Mouse (Mus musculus) right cerebral cortex, postnatal 4 days (tissue): ENCODE data around the gene 0610010K14Rik.

Experiments used
- DNase-seq: peaks from one replicate; pipeline ENCODE4 v3.0.0-alpha.2; 2022

Gene 0610010K14Rik

GRCm38 (mm10) chr11:70237457-70238167, at the start of gene 0610010K14Rik:
Gene 0610010K14Rik (minus strand): TSS chr11:70237914.
- DNase-seq: peak; percentile 98

DNA sequence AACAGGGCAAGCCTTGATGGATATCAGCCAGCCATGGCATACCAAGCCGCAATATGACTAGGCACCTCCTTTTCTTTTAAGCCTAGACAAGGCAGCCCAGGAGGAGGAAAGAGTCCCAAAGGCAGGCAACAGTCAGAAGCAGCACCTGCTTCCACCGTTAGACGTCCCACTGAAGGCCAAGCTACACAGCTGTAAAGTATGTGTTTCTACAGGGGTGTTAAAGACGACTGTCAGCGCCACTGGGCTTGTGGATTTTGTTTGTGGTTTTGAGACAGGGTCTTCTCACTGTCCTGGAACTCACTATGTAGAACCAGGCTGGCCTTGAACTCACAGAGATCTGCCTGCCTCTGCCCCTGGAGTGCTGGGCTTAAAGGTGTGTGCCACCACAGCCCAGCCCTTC, 48.0 kb upstream of the 0610010K14Rik start:
- no peak for DNase-seq

DNA sequence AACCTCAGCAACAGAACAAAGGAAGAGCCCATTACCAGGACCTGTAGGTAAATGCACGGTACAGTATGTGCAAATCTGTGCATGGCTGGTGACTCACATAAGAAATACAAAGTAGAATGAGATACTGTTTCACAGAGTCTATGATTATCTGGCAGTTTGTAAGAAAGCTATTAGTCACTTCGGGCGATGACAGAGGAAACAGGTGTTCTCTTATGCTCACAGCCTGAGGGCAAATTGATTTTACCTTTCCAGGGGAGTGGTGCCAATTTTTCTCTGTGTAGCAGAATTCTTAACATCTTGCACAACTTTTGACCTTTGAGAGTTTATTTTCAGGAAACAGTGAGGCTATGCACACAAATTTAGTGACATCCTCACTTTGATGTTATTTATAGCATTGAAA, 47.0 kb upstream of the 0610010K14Rik start:
- DNase-seq: no peak

- no peak for DNase-seq
Measured at GRCm38 (mm10) chr11:70283666-70284065, 46.0 kb upstream of the 0610010K14Rik start.

- DNase-seq: no peak
Measured at GRCm38 (mm10) chr11:70280441-70280840, 42.7 kb upstream of the 0610010K14Rik start.

GRCm38 (mm10) chr11:70278961-70279360, 41.2 kb upstream of the 0610010K14Rik start:
- DNase-seq: no peak

GRCm38 (mm10) chr11:70271641-70272040, 33.9 kb upstream of the 0610010K14Rik start:
- DNase-seq: no peak

- no peak for DNase-seq
Measured at GRCm38 (mm10) chr11:70266405-70266804, 28.7 kb upstream of the 0610010K14Rik start.

DNA sequence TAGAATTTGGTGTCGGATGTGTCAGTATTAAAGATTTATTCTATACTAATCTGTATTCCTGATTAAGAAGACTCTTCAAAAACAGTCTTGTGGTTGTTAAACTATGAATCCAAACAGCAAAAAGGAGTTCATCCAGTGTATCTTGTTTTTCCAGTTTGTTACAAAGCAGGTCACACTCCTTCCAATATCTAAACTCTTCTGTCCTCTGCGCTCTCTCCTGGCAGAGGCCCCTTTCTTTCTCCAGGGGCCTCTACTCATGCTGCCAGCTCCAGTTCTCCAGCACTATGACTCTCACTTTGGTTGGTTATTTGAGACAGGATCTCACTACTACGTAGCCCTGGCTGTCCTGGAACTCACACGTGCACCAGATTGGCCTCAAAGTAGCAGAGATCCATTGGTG, 28.1 kb upstream of the 0610010K14Rik start:
- no peak for DNase-seq

GRCm38 (mm10) chr11:70265252-70265651, 27.5 kb upstream of the 0610010K14Rik start:
- DNase-seq: no peak

DNA sequence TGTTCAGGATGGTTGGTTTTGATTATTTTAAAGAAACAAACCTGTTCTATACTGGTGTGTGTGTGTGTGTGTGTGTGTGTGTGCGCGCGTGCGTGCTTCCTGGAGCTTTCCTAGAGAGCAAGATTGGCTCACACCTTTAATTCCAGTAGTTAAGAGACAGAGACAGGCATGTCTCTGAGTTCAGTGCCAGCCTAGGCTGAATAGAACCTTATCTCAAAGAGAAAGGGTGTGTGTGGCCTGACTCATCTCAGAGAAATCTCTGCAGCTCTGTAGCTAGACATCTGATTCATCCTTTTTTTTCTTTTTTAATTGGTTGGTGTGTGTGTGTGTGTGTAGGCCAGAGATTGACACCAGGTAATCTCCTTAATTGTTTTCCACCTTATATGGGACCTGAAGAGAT, 21.3 kb upstream of the 0610010K14Rik start:
- DNase-seq: no peak

- no peak for DNase-seq
Measured at GRCm38 (mm10) chr11:70254931-70255531, 17.3 kb upstream of the 0610010K14Rik start, which contains the start of gene Alox12. Gene Alox12 (minus strand): TSS chr11:70255353.

- no peak for DNase-seq
Measured at GRCm38 (mm10) chr11:70254337-70254736, 16.6 kb upstream of the 0610010K14Rik start.

DNA sequence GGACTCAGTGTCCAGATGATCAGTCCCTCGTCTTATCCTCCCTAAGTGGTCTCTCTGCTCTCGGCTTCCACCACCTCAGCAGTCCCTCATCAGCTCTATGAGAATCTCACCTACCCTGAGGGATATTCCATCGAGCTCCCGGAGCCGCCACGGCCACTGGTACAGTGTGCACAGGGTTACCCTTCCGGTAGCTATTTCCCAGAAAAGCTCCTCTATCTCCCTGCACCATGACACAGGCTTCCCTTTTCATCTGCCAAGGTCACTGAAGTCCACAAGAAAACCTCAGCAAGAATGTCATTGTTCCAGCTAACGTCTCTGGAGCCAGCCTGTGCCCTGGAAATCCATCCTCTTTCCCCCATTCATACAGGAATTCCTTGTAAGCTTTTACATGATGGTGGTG, 14.1 kb upstream of the 0610010K14Rik start:
- DNase-seq: no peak

DNA sequence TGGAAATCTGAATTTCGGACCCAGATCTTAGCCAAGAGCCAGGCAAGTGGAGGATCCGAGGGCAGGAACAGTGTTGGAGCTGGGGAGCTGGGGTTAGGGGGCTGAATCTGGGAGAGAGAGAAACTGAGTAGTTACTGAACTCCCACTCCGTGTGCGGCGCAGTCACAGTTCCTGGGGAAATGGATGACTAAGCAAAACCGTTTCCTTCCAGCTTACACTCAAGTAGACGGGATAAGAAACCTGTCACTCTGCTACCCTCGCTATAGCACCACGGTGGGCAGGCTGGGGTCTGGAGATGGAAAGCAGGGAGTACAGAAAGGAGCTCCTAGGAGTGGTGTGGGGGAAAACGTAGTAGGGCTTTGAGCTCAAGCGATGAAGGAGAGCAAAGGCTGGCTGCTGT, 12.4 kb upstream of the 0610010K14Rik start:
- no peak for DNase-seq

- peak; percentile 58 for DNase-seq
Measured at GRCm38 (mm10) chr11:70247136-70247845, 9.6 kb upstream of the 0610010K14Rik start.

DNA sequence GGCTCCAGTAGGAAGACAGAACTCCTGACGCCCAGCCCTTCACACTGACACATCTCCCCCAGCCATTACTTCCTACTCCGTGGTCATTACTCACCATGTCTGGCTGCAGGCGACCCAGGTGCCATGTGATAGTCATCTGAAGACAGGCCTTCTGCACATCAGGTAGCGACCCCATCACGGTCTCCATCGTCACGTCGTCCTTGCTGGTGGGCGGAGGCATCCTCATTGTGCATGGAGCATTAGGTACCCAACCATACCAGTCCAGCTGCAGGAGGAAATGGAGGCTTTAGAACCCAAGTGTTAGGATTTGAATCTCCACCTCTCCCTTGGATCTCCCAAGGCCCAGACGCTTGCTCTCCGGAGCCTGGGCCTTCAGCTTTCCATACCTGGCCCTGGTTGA, 4.9 kb upstream of the 0610010K14Rik start:
- no peak for DNase-seq

- peak; percentile 70 for DNase-seq
Measured at GRCm38 (mm10) chr11:70239541-70240279, 2.0 kb upstream of the 0610010K14Rik start, which contains the start of the genes Gm21988 and Rnasek. Gene Gm21988 (minus strand): TSS chr11:70239830. Gene Rnasek (minus strand): TSS chr11:70239842.

DNA sequence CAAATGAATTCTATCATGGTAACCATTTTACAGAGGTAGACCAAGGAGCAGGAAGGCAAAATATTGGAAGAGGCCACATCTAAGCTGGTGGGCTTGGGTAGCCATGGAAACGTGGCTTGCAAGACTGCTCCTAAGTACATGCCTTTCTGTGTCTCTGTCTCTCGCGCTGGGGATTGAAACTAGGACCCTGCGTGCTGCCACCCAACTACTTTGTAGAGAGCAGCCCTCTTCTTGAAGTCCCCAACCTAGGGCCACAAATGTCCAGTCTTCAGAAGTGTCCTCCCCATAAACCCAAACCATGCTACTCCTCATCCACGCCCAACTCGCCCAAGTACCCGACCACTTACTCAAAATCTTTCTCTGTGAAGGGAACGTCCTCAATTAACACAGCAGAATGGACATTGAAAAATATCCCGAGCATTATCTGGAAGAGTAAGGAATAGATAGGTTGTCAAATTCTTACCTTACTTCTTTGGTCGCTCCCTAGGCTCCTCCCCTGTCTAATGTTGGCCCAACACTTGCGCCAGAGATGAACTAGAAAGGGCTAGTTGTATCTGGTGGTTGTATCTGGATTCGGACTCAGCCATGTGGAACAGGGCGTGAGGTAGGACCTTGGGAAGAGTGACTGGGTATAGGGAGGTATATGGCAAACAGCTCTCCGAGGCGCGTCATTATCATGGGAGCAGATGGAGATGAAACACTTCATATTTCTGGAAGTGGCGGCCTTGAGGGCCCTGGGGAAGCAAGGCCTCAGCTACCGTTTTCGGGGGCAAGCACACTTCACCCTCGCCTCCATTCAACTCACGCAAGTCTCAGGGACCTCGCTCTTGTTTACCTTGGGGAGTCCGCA, 1.1 kb upstream of the 0610010K14Rik start:
- no peak for DNase-seq

GRCm38 (mm10) chr11:70236717-70237116, 997 bp downstream of the 0610010K14Rik start:
- DNase-seq: no peak

DNA sequence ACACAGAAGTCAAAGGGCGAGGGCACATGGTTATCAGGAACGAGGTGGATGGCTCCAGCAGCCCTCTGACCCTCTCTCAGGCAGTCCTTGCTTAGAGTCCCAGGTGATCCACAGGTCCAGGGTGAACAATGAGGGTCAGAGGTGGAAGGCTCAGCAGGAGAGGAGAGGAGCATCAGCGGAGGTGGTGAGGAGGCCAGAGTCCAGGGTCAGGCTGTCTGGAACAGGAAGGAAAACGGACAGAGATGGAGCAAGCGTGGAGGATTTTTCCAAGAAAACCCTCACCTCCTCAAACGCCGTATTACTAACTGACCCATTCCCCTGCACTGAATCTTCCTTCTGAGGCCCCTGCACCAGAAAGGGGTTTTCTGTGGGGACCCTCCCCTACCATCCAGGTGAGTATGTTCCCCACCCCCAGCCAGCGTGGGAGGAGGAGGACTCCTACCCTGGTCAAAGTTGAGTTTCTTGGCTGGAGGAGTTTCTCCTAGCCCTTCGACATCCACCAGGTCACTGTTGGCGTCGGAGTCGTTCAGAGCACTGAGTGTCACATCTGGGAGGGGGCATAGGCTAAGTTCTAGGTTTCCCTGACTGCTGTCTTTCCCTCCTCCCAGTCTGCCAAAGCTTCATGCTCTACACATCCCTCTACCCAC, 2.3 kb downstream of the 0610010K14Rik start:
- no peak for DNase-seq

- no peak for DNase-seq
Measured at GRCm38 (mm10) chr11:70234497-70234896, 3.2 kb downstream of the 0610010K14Rik start.
